Mouse (Mus musculus) forebrain, embryonic 10.5 days (tissue): ENCODE results near the gene Gm10666. TPM values are rescaled to one million over a fixed set of nuclear protein-coding genes. Genes with fewer than 3 reads are reported as not detected.
"Not testable (repeated sequence)": the region's sequence is repeated elsewhere in the genome, so short reads cannot be mapped to it uniquely, and the experiment has no call there.

Experiments used
- DNase-seq: peaks from one replicate; pipeline ENCODE4 v3.0.0-alpha.2; 2017; ENCODE audit warnings: low spot score; ENCODE audit errors: extremely low spot score
- H3K27ac ChIP-seq: fragments of 300-500 bp; sonication (generic); 2 replicates; pipeline ENCODE4 v1.5.1; 2016; ENCODE audit warnings: mild to moderate bottlenecking
- H3K27me3 ChIP-seq: fragments of 300-500 bp; sonication (generic); 2 replicates; pipeline ENCODE4 v1.6.1; 2016; ENCODE audit warnings: mild to moderate bottlenecking; ENCODE audit not compliant: poor library complexity, severe bottlenecking
- H3K36me3 ChIP-seq: fragments of 300-500 bp; sonication (generic); replicated peaks from 2 replicates; pipeline ENCODE4 v1.6.1; 2016; ENCODE audit warnings: mild to moderate bottlenecking, moderate library complexity
- H3K4me1 ChIP-seq: fragments of 300-500 bp; sonication (generic); 2 replicates; pipeline ENCODE4 v1.6.1; 2016
- H3K4me3 ChIP-seq: fragments of 300-500 bp; sonication (generic); 2 replicates; pipeline ENCODE4 v1.5.1; 2016; ENCODE audit warnings: mild to moderate bottlenecking, moderate library complexity
- H3K9me3 ChIP-seq: fragments of 300-500 bp; sonication (generic); 2 replicates; pipeline ENCODE4 v1.6.1; 2016; ENCODE audit warnings: mild to moderate bottlenecking, moderate library complexity
- WGBS: fragments of 180-500 bp; shearing (Covaris S2); methylation state at CpG from one replicate; pipeline ENCODE4 v1.1.7; 2016; 5-methylcytosine and 5-hydroxymethylcytosine counted together
- polyA plus RNA-seq: library from polyadenylated mRNA; unstranded; fragments of >200 nt; fragmentation: Nextera tagmentation; extraction: Ambion mirVana; gene quantifications from 2 replicates; pipeline ENCODE4 v1.2.1, GENCODE M21; 2016

Gm10666 gene
- not detected in 2 replicates for polyA plus RNA-seq

DNA sequence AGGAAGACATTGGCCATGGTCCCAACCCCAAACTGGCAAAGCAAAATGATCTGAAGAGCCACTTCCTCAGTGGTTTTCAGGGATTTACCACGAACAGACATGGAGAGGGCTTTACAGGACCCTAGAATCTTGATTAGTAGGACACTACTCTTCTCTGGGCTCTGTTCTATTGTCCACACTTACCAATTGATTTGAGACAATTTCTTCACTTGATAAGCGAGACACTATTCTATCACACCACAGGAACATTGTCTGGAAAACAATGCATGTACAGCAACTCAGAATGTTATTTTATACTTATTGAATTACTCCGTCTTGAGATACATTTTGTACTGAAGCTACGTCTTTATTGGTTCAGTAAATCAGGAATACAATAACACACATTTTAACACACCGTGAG lies at the start of gene Gm10666:
Gene Gm10666, minus strand, starts transcription at position 101 of the 400 bp plus-strand sequence.
- not testable (repeated sequence) for DNase-seq, H3K4me1 ChIP-seq, H3K27ac ChIP-seq, H3K27me3 ChIP-seq, H3K4me3 ChIP-seq, H3K9me3 ChIP-seq, H3K36me3 ChIP-seq
- no CpG with 5 or more reads among the region's 5 CpGs for WGBS

DNA sequence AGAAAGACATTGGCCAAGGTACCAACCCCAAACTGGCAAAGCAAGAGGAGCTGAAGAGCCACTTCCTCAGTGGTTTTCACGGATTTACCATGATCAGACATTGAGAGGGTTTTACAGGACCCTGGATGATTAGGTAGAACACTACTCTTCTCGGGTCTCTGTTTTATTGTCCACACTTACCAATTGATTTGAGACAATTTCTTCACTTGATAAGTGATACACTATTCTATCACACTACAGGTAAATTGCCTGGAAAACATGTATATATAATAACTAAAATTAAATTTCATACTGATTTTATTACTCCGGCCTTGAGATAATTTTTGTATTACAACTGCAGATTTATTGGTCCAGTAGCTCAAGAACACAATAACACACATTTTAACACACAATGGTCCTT lies 29.4 kb upstream of the Gm10666 start, which contains the start of gene Vmn1r142:
Gene Vmn1r142, minus strand, starts transcription at position 101 of the 400 bp plus-strand sequence.
- H3K27me3 ChIP-seq, DNase-seq, H3K4me1 ChIP-seq, H3K4me3 ChIP-seq, H3K9me3 ChIP-seq, H3K36me3 ChIP-seq, H3K27ac ChIP-seq: not testable (repeated sequence)
- no CpG with 5 or more reads among the region's 3 CpGs for WGBS

DNA sequence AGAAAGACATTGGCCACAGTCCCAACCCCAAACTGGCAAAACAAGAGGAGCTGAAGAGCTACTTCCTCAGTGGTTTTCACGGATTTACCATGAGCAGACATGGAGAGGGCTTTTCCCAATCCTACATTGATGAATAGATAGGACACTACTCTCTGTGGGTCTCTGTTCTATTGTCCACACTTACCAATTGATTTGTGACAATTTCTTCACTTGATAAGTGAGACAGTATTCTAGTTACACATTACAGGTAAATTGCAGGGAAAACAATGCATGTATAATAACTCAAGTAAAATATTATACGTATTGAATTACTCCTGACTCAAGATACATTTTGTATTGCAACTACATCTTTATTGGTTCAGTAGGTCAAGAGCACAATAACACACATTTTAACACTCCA lies 16.4 kb downstream of the Gm10666 start, which contains the start of gene Gm16451:
Gene Gm16451, minus strand, starts transcription at position 101 of the 400 bp plus-strand sequence.
- H3K27ac ChIP-seq, H3K36me3 ChIP-seq, H3K4me1 ChIP-seq, H3K27me3 ChIP-seq, H3K4me3 ChIP-seq, H3K9me3 ChIP-seq, DNase-seq: not testable (repeated sequence)
- no CpG with 5 or more reads among the region's 2 CpGs for WGBS

Other genes starting within 250 kb of the Gm10666 start
- not detected in 2 replicates for gene Gm5891, start 213.4 kb downstream of the Gm10666 start, polyA plus RNA-seq
- not detected in 2 replicates for gene Vmn1r137, start 140.2 kb downstream of the Gm10666 start, polyA plus RNA-seq
- not detected in 2 replicates for gene Vmn1r138, start 105.8 kb downstream of the Gm10666 start, polyA plus RNA-seq
- not detected in 2 replicates for gene Gm6176, start 78.4 kb downstream of the Gm10666 start, polyA plus RNA-seq
- not detected in 2 replicates for gene Vmn1r139, start 65.7 kb downstream of the Gm10666 start, polyA plus RNA-seq
- gene Gm16451, start 16.5 kb downstream of the Gm10666 start, polyA plus RNA-seq = not detected in 2 replicates
- gene Vmn1r142, start 29.3 kb upstream of the Gm10666 start, polyA plus RNA-seq = not detected in 2 replicates
- gene Vmn1r143, start 54.6 kb upstream of the Gm10666 start, polyA plus RNA-seq = not detected in 2 replicates
- not detected in 2 replicates for gene Gm8653, start 66.5 kb upstream of the Gm10666 start, polyA plus RNA-seq
- not detected in 2 replicates for gene Gm8453, start 94.7 kb upstream of the Gm10666 start, polyA plus RNA-seq
- gene Gm4187, start 195.0 kb upstream of the Gm10666 start, polyA plus RNA-seq = not detected in 2 replicates
- not detected in 2 replicates for gene Gm8660, start 236.3 kb upstream of the Gm10666 start, polyA plus RNA-seq